Mouse (Mus musculus) myocyte (in vitro differentiated cells): ENCODE results near the gene Ngdn. TPM values are rescaled to one million over a fixed set of nuclear protein-coding genes. Genes with fewer than 3 reads are reported as not detected.

Experiments
- H3K27me3 ChIP-seq: one replicate; pipeline ENCODE4 v1.6.1; 2011; ENCODE audit not compliant: control insufficient read depth, insufficient read depth, insufficient read length
- H3K36me3 ChIP-seq: one replicate; pipeline ENCODE4 v1.6.1; 2011; ENCODE audit not compliant: control insufficient read depth, insufficient read depth
- H3K4me2 ChIP-seq: one replicate; pipeline ENCODE4 v1.6.1; 2011; ENCODE audit warnings: low read depth, control low read depth
- H3K4me3 ChIP-seq: one replicate; pipeline ENCODE4 v1.5.1; 2011; ENCODE audit warnings: mild to moderate bottlenecking, control low read depth, moderate library complexity
- H3K79me2 ChIP-seq: one replicate; pipeline ENCODE4 v1.6.1; 2011; ENCODE audit not compliant: control insufficient read depth, insufficient read depth
- H3ac ChIP-seq: one replicate; pipeline ENCODE4 v1.6.1; 2011; ENCODE audit not compliant: control insufficient read depth, insufficient read length
- CEBPB ChIP-seq: IDR thresholded peaks from 2 replicates; pipeline ENCODE4 v1.6.1; 2011; ENCODE audit warnings: mild to moderate bottlenecking, moderate library complexity; ENCODE audit not compliant: poor library complexity, insufficient read depth, severe bottlenecking
- E2F4 ChIP-seq: IDR thresholded peaks from one replicate; pipeline ENCODE4 v1.6.1; 2011; ENCODE audit warnings: mild to moderate bottlenecking, control low read depth, moderate library complexity; ENCODE audit not compliant: insufficient read depth
- MAX ChIP-seq: IDR thresholded peaks from one replicate; pipeline ENCODE4 v1.6.1; 2011; ENCODE audit warnings: low read depth, mild to moderate bottlenecking, control low read depth
- MYOD1 ChIP-seq, 3 experiments: IDR thresholded peaks; one replicate each; pipeline ENCODE4 v1.6.1; 2011; ENCODE audit warnings: control low read depth in 2 of 3, low read depth in 2 of 3, mild to moderate bottlenecking in 2 of 3, moderate library complexity in 1 of 3; ENCODE audit not compliant: insufficient read length in 2 of 3, control insufficient read depth in 1 of 3
- MYOG ChIP-seq, 3 experiments: IDR thresholded peaks; one replicate each; pipeline ENCODE4 v1.6.1; 2011; ENCODE audit warnings: control low read depth in 2 of 3, low read depth in 2 of 3, mild to moderate bottlenecking in 2 of 3; ENCODE audit not compliant: insufficient read length in 2 of 3, control insufficient read depth in 1 of 3, insufficient read depth in 1 of 3
- POLR2A ChIP-seq: IDR thresholded peaks from one replicate; pipeline ENCODE4 v1.6.1; 2011; ENCODE audit warnings: low read depth, mild to moderate bottlenecking, control low read depth, moderate library complexity; ENCODE audit not compliant: insufficient read length
- POLR2AphosphoS2 ChIP-seq: IDR thresholded peaks from one replicate; pipeline ENCODE4 v1.6.1; 2011; ENCODE audit warnings: low read depth, control low read depth; ENCODE audit not compliant: insufficient read length
- REST ChIP-seq: IDR thresholded peaks from one replicate; pipeline ENCODE4 v1.6.1; 2011; ENCODE audit warnings: mild to moderate bottlenecking, control low read depth, moderate library complexity; ENCODE audit not compliant: insufficient read depth, insufficient read length
- SRF ChIP-seq: IDR thresholded peaks from one replicate; pipeline ENCODE4 v1.6.1; 2011; ENCODE audit warnings: low read depth; ENCODE audit not compliant: control insufficient read depth, insufficient read length
- TCF12 ChIP-seq: IDR thresholded peaks from one replicate; pipeline ENCODE4 v1.6.1; 2011; ENCODE audit warnings: mild to moderate bottlenecking, control low read depth; ENCODE audit not compliant: poor library complexity, insufficient read depth, severe bottlenecking
- TCF3 ChIP-seq: IDR thresholded peaks from one replicate; pipeline ENCODE4 v1.6.1; 2011; ENCODE audit warnings: low read depth, control low read depth; ENCODE audit not compliant: insufficient read length
- USF1 ChIP-seq: IDR thresholded peaks from one replicate; pipeline ENCODE4 v1.6.1; 2011; ENCODE audit warnings: low read depth, mild to moderate bottlenecking, control low read depth, moderate library complexity
- polyA plus RNA-seq: library from polyadenylated mRNA; unstranded; fragments of >200 nt; fragmentation: generic; extraction: Trizol; gene quantifications from one replicate; pipeline ENCODE4 v1.2.1, GENCODE M21; 2012; ENCODE audit warnings: missing spikeins

Gene Ngdn
- polyA plus RNA-seq, 1 experiment: 39.4 TPM

DNA sequence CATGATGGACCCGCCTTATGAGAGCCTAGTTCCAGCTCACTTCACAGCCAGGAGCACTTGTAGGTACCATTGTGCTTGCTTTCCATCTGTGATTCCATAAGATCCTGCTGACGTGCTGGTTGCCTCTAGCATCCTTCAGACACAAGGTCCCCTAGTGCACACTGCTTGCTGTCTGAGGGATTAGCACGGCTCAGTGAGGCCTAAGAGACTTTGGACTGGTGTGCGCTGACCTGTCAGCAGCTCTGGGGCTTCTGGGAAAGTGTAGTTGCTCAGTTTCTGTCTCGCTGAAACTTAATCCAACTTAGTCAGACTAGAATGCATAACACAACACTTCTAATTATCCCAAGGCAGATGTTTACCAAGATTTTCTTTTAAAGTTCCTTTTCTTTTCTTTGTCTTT is 44.7 kb downstream of the Ngdn start:
- H3K4me2 ChIP-seq: no peak overlapping the region
- H3K79me2 ChIP-seq: no peaks in the 10 kb centered on the region
- no peaks in the 10 kb centered on the region for H3K36me3 ChIP-seq
- H3K4me3 ChIP-seq: no peak overlapping the region
- no peak overlapping the region for H3ac ChIP-seq
- TF ChIP-seq SRF: no peak
- no peak for TF ChIP-seq POLR2AphosphoS2
- no peak for TF ChIP-seq POLR2A
- no peak for TF ChIP-seq MYOG (IDR thresholded peaks at IDR 0.05; ENCODE audit: control insufficient read depth in 1 of 3, insufficient read depth in 1 of 3, insufficient read length in 2 of 3, low read depth in 2 of 3)
- TF ChIP-seq TCF12: no peak
- no peak for TF ChIP-seq USF1
- no peak for TF ChIP-seq MAX
- no peak for TF ChIP-seq REST
- TF ChIP-seq MYOD1 (IDR thresholded peaks at IDR 0.05; ENCODE audit: control insufficient read depth in 1 of 3, insufficient read length in 2 of 3, low read depth in 2 of 3): no peak
- TF ChIP-seq CEBPB: no peak
- no peak for TF ChIP-seq TCF3
- TF ChIP-seq E2F4: no peak
- no peaks in the 10 kb centered on the region for H3K27me3 ChIP-seq

- Histone ChIP-seq H3K4me2 (peak overlapping the region; percentile 50), H3ac (no peak overlapping the region), H3K36me3 (no peaks in the 10 kb centered on the region), H3K27me3 (no peaks in the 10 kb centered on the region), H3K79me2 (no peaks in the 10 kb centered on the region), H3K4me3 (no peak overlapping the region)
- no peak for TF ChIP-seq MYOD1 (IDR thresholded peaks at IDR 0.05; ENCODE audit: control insufficient read depth in 1 of 3, insufficient read length in 2 of 3, low read depth in 2 of 3)
- no peak for TF ChIP-seq MYOG (IDR thresholded peaks at IDR 0.05; ENCODE audit: control insufficient read depth in 1 of 3, insufficient read depth in 1 of 3, insufficient read length in 2 of 3, low read depth in 2 of 3)
- TF ChIP-seq MAX: no peak
- no peak for TF ChIP-seq TCF12
- TF ChIP-seq CEBPB: no peak
- no peak for TF ChIP-seq REST
- TF ChIP-seq USF1: no peak
- no peak for TF ChIP-seq TCF3
- TF ChIP-seq E2F4: no peak
- no peak for TF ChIP-seq POLR2A
- no peak for TF ChIP-seq POLR2AphosphoS2
- TF ChIP-seq SRF: no peak
Observed at GRCm38 (mm10) chr14:55061845-55062244, 46.6 kb downstream of the Ngdn start.

DNA sequence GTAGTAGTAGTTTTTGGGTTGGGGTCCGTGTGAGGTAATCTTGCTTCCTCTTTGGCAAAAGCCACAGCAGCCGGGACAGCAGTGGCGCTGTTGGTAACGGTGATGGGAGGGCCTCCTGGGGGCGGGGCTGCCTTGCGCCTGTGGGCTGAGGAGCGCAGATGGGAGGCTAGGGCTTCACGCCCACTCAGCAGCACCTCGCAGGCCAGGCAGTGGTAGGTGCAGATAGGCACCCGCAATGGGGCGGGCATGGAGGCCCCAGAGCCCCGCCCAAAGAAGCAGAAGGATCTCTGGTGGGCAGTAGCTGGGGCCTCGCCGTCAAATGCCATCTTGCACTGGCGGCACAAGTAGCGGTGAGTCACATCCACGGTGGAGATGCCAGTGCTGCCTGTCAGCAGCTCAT is 47.4 kb downstream of the Ngdn start:
- H3ac ChIP-seq: no peak overlapping the region
- H3K4me2 ChIP-seq: peak overlapping the region; percentile 50
- no peaks in the 10 kb centered on the region for H3K36me3 ChIP-seq
- H3K27me3 ChIP-seq: no peaks in the 10 kb centered on the region
- no peaks in the 10 kb centered on the region for H3K79me2 ChIP-seq
- TF ChIP-seq SRF (no peak), USF1 (no peak), POLR2A (no peak), MYOD1 (IDR thresholded peaks at IDR 0.05; ENCODE audit: control insufficient read depth in 1 of 3, insufficient read length in 2 of 3, low read depth in 2 of 3) (no peak), TCF12 (no peak), TCF3 (no peak), MAX (no peak), E2F4 (no peak), POLR2AphosphoS2 (no peak), MYOG (IDR thresholded peaks at IDR 0.05; ENCODE audit: control insufficient read depth in 1 of 3, insufficient read depth in 1 of 3, insufficient read length in 2 of 3, low read depth in 2 of 3) (no peak), REST (no peak), CEBPB (no peak)
- no peak overlapping the region for H3K4me3 ChIP-seq

DNA sequence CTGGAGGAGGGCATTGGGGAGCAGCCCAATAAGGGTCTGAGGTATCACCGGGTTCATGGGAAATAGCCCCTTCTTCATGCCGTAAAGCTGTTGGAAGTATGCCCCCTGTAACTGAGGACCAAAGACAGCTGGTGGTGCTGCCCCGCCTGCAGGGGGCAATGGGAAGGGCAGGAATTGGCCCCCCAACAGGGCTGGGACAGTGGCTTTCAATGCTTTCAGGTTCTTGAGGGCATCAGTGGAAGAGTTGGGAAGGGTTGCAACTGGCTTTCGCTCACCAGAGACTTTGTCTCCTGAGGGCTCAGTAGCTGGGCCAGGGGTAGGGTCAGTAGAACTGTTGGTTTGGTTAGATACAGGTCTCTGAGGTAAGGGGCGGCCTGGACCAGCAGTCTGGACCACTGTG is 47.9 kb downstream of the Ngdn start:
- Histone ChIP-seq H3K4me3 (no peak overlapping the region), H3K27me3 (no peaks in the 10 kb centered on the region), H3K4me2 (no peak overlapping the region), H3ac (no peak overlapping the region), H3K79me2 (no peaks in the 10 kb centered on the region), H3K36me3 (no peaks in the 10 kb centered on the region)
- TF ChIP-seq CEBPB (no peak), MYOD1 (IDR thresholded peaks at IDR 0.05; ENCODE audit: control insufficient read depth in 1 of 3, insufficient read length in 2 of 3, low read depth in 2 of 3) (no peak), E2F4 (no peak)
